Mouse (Mus musculus): ENCODE data around the gene Anxa6.

- TF ChIP-seq CTCF (conservative IDR thresholded peaks at IDR 0.05; ENCODE audit: low read length) (no peak), NANOG (IDR thresholded peaks at IDR 0.05; ENCODE audit: borderline replicate concordance, low read length) (no peak)
These were observed 93.2 kb downstream of the Anxa6 start for GRCm38 (mm10) chr11:54940056-54940455.
